Mouse (Mus musculus): ENCODE measurements around the gene Pip5k1b.

Pip5k1b gene

DNA sequence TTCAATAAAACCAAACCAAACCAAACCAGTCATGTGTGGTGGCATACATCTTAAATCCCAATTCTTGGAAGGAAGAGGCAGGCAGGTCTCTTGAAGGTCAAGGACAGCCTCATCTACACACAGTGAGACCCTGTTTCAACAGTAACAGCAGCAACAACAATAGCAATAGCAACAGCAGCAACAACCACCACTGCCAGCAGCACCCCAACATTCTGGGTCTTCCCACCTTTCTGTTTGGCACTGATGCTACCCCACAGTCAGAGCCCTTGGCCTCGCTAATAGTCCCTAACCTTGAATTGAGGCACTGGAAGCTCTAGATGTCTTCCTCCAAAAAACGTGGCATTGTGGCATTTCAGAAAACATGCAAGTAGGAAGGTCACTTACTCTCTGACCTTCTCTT lies 225.3 kb downstream of the Pip5k1b start:
- no peak for DNase-seq

DNA sequence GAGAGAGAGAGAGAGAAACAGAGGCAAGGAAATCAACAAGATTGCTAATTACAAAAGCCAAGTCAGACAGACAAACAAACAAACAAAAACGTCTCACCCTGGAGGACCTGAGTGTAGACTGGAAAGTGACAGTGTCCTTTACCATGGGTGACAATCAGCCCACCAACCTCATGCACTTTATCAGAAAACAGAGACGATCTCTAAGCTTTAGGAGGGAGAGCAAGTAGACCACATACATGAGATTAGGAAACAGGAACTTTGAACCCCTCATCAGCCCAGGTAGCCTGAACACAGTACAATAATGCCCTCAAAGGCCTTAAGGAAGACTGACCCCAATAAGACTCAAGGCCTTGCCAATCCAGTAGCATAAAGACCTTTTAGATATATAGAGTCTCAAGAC lies 227.8 kb downstream of the Pip5k1b start:
- no peak for DNase-seq

DNA sequence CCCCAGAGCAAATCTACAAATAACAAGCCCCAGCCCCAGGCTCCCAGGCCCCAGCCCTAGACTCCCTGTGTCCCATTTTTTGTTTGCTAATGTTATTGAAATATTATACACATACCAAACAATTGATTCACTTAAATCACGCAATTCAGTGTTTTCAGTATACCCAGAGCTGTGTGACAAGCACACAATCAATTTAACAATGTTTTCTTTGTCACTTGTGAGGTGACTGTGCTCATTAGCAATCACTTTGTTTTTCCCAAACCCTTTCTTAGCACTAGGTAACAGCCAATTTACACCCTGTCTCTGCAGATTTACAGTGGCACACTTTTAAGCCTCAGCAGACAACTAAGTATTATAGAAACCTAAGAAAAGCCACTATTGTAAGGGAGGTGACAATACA lies 228.7 kb downstream of the Pip5k1b start:
- no peak for DNase-seq

GRCm38 (mm10) chr19:24325692-24326091 lies 230.0 kb downstream of the Pip5k1b start:
- no peak for DNase-seq

DNA sequence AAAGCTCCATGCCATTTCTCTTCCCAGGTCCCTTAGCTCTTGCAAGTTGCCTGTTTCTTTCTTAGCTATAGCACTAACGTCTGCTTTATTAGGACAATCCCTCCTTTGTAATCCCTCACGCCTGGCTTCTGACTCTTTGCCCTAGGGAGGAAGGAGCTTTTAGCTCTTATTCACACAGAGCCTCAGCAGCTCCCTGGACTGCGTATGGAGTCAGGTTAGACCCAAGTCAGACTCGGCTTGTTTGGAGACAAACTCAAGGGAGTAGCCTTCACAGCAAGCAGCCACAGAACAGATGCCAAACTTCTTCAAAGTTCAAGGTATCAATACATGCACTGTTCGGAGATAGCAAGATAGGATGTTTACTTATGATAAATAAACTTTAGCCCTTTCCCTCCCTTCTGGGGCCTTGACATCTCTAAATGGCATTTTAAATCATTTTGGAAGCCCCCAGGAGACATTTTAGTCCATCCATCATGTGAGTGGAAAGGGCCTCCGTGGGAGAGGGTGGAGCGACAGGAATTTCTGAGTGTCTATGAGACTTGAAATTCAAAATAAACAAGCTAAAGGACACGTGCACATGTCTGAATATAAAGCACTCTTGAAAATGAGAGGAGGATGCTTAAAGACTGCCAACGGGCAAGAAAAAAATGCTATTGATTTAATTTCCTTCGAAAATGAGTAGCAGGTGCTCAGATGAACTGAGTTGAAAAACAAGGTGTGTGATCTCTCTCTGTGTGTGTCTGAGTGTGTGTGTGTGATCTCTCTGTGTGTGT lies 231.6 kb downstream of the Pip5k1b start:
- DNase-seq = no peak

DNA sequence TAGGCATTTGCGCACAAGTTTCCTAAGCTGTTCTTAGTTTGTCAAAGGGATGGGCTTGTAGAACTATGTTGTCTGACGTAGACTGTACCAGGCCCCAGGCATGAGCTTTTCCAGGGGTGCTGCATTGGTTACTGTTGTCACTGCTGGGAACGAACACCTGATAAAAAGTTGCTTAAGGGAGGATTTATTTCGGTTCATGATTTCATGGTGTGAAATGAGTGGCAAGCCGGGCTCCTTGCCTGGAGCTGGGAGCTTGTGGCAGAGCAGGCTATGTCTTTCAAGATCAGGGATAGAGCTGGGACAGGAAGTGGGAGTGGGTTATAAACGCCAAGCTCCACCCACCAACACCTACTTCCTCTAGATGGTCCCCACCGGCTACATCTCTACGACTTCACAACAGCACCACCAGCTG lies 233.8 kb downstream of the Pip5k1b start:
- no peak for DNase-seq

DNA sequence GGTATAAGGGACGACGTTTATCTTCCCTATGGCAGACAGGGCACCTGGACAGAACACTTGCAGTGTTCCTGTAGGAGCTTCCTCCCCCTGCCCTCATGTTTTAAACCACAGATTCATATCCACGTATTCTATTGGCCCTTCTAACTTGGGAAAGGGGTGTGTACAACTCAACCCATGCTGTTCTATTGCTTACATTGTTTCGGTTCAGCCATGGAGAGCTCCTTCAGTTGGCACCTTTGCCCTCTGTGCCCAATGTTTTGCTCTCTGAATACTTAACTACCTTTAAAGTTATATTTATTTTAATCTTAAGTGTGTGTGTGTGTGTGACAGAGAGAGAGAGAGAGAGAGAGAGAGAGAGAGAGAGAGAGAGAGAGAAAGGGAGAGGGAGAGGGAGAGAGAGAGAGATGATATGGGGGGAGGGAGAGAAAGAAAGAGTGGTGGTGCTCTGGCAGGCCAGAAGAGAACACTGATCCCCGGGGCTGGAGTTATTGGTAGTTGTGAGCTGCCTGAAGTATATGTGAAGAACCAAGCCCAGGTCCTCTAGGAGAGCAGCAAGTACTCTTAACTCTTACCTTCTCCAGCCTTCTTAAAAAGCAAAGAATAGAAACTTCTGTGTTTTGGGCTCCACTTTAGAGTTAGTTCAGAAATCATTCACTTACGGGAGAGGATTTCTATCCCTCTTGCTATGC lies 234.3 kb downstream of the Pip5k1b start:
- peak; percentile 70 to 77 for DNase-seq

DNA sequence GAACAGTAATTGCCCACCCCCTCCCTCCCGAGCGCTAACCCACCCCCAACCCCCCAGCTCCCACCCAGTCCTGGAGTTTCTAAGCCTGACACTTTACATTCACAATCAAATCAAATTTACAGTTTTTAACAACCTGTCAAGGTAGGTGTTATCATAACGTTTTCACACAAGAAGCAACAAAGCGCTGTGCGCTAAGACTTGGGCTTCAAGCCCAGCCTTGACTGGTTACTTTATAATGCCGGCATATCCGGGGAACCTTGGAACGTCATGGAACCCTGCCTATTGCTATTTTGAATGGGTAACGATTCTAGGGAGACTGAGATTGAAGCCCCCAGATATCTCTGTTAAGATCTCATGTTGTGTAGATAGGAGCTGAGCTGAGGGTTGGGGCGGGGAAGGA lies 237.5 kb downstream of the Pip5k1b start:
- DNase-seq = no peak

GRCm38 (mm10) chr19:24317731-24318130 lies 237.9 kb downstream of the Pip5k1b start:
- DNase-seq = no peak

DNA sequence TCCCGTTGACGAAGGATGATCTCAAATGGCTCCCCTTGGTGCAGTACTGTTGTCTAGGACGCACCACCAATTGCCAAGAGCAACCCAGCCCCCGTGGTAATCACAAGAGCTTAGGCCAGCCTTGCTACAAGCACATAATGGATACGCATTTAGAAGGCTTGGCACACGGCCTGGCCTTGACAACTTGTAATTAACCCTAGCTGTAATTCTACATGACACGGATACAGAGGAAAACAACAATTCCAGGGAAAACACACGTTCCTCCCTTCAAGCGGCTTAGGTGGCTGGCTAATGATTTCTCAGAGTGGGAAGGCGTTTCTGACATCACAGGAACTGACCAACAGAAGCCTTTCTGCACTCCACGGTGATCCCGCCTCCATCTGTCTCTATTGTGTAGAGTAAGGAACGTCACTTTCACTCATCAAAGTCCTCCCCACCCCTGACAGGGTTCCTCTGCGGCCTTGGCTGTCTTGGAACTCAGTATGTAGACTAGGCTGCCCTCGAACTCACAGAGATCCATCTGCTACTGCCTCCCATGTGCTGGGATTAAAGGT lies 238.6 kb downstream of the Pip5k1b start:
- DNase-seq = no peak

DNA sequence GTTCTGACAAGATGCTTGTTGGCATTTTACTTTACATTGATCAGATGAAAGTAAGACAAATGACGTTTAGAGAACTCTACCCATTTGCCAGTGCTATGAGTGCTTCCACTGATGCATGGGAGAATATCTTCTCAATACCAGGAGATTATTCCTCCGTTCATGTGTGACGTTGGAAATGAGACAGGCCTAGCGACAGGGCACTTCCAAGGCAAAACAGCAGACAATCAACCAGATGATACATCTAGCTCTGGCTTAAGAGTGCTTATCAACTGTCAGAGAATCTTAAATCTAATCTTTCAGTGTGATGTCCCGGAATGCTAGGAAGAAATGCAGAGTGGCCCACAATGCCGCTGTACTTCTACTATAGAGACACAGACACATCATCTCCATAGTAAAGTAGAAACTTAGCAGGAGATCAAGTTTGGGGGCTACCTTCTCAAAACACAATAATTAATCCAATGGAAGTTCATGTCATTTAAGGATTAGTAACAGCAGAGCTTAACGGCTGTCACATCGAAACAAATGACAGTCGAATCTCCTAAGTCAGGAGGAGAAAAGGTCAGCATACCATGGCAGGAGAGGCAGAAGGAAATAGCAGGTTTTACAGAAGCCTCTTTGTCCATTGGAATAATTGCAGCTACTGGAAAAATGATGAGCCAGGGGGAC lies 239.5 kb downstream of the Pip5k1b start:
- DNase-seq = no peak

- no peak for DNase-seq
These were observed 240.4 kb downstream of the Pip5k1b start for GRCm38 (mm10) chr19:24315234-24315633.

DNA sequence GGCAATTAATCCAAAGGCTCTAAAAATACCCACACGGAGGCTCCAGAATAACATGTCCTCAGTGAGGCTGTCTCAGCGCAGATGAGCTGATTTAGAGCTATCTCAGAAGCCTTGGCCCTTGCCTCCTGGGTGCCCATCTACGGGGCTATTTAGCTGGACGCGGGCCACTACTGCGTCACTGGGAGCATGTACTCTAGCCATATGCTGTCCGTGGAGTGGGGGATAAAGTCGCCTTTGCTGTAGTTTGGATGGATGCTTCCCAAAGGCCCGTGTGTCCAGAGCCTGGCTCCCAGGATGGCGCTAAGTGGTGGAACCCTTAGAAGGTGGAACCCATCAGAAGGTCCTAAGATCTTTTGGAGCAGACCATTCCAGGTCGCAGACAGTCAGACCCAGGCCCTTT lies 241.0 kb downstream of the Pip5k1b start:
- DNase-seq = no peak

DNA sequence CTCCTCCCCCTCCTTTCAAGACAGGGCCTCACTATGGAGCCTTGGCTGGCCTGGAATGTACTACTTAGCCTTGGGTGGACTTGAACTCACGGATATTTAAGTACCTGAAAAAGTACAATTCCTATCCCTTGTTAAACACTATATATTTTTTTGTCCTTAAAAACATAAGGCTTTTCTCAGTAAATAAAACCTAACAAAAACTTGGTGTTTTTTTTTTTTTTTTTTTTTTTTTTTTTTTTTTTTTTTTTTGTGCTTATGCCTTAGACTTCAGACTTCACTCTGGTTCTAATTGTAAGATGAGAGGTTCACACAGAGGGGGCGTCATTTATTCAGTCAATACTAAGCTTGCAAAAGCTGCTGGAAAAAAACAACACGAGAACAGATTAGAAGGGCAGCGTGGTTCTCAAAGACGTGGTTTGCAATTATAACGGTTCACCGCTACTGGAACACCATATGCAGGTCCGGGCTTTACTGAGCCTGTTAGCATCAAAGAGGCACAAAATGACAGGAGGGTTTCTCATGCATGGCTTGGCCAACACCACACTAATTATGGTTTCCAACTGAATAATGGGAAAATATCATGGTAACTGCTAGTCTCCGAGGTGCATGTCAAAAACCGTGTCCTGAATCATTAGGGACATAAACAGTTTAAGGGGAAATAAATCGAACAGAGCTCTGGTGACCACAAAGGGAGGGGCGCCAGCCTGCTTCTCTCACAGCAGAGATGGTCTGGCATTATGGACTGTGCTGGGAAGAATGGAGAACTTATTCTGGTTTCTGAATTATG lies 242.9 kb downstream of the Pip5k1b start:
- no peak for DNase-seq

DNA sequence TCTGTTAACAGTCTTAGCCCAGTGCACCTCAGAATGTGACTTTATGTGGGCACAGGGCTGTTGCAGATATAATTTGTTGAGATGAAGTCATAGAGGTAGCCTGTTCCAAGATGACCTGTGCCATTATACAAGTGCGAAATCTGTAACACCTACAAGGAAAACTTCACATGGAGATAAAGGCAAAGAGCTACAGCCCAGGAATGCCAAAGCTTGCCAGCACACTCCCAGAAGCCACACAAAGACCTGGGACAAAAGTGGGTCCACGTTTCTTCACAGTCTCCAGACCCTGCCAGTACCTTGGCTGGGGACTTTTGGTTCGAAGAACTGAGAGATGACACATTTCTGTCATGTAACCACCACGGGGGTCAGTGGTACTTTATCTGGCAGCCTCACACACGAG lies 243.6 kb downstream of the Pip5k1b start:
- no peak for DNase-seq

DNA sequence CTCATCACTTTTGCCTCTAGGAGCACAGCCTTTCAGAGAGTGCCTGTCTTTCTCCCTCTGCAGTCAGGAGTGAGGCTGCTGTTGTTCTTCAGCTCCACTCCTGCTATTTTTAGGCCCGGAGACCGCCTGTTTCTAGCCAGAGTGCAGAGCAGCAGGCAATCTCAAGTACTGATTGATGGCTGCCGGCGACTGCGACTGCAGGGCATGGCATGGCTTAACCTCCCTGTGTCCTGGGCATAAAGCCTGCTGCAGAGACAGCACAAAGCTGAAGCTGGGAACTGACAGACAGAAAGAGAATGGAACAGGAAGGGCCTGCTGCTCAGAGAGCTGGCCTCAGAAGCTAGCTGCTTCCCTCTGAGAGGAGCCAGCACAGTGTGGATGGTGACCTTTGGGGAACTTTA lies 247.4 kb downstream of the Pip5k1b start:
- DNase-seq = peak in 1 of 2 experiments; percentile 39

DNA sequence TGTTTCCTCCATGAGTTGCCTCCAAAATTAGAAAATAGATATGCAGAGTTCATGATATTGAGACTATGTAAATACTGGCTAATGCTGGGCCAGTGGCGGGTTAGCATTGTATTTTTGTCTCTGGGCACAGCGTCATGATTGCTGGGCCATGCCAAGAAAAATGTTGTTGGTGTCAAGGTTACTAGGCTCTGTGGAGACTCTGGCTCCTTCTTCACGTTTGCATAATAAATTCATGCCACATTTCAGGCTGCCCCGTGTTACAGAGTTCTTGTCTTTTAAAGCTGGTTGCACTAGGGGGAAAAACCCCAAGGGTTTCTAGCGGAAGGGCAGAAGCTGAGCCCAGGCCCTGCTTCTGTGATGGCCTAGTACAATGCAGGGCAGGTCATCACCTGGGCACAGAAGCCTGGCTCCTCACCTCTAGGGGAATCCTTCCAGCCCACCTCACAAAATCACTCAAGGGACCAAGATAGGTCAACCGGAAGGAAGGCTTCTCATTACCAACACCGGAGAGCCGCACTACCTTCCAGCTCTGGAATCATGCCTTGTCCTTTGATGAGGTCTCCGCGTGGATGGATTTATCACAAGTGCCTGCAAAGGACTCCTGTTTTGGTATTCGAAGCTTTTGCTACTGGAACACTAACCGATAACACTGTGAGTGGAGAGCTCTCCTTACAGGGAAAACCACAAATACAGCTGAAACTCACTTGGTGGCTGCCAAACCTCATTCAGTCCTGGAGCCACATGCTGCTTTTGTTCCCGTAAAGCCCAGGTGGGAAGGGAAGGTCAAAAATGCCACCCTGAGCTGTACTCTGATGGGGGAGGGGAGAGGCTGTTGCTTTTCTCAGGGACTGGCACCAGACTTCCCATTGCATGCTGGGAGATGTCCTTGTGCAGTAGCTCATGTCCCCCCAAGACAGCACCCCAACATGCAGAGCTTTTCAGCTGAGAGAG lies 248.1 kb downstream of the Pip5k1b start:
- peak; percentile 43 to 66 for DNase-seq

GRCm38 (mm10) chr19:24306351-24306750 lies 249.3 kb downstream of the Pip5k1b start:
- DNase-seq = no peak

DNA sequence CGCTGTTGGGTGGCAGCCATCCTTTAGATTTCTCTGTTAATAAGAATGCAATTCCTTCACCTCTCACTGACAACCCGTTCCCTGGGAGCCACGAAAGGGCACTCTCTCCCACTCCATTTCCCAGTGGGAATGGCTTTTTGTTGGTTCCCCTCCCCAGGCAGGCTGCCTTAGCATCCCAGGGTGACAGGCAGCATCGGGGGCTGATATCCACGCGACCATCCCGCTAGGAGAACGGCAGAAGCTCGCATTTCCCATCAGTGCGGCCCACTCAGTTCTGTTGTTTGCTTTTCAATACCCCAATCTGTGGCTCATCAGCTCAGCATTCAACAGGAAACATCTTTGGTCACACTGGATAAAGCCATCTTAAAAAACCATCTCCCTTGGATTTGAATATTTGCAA lies 253.5 kb downstream of the Pip5k1b start:
- no peak for DNase-seq

- DNase-seq = no peak
These were observed 253.9 kb downstream of the Pip5k1b start for GRCm38 (mm10) chr19:24301768-24302148.

GRCm38 (mm10) chr19:24300994-24301767 lies 254.5 kb downstream of the Pip5k1b start:
- peak; percentile 59 to 69 for DNase-seq
